Mouse (Mus musculus) intestine, postnatal 0 days (tissue): ENCODE results near the gene Poc1b. TPM values are rescaled to one million over a fixed set of nuclear protein-coding genes. Genes with fewer than 3 reads are reported as not detected.

Experiments used
- ATAC-seq: fragments of 200-750 bp; cut with Nextera tagmentation; 2 replicates; pipeline ENCODE4 v1.8.0; 2017; ENCODE audit warnings: mild to moderate bottlenecking, moderate TSS enrichment, moderate library complexity
- H3K27ac ChIP-seq: fragments of 300-500 bp; sonication (generic); 2 replicates; pipeline ENCODE4 v1.5.1; 2014; ENCODE audit warnings: mild to moderate bottlenecking, low read depth, low read length, moderate library complexity
- H3K27me3 ChIP-seq: fragments of 300-500 bp; sonication (generic); replicated peaks from 2 replicates; pipeline ENCODE4 v1.6.1; 2014; ENCODE audit warnings: low read length, mixed read lengths; ENCODE audit not compliant: control insufficient read depth, insufficient read depth
- H3K36me3 ChIP-seq: fragments of 300-500 bp; sonication (generic); 2 replicates; pipeline ENCODE4 v1.6.1; 2014; ENCODE audit warnings: mild to moderate bottlenecking, moderate library complexity; ENCODE audit not compliant: control insufficient read depth, insufficient read depth
- H3K4me1 ChIP-seq: fragments of 300-500 bp; sonication (generic); replicated peaks from 2 replicates; pipeline ENCODE4 v1.6.1; 2014; ENCODE audit warnings: antibody characterized with exemption, low read length, mixed read lengths; ENCODE audit not compliant: control insufficient read depth, insufficient read depth
- H3K4me2 ChIP-seq: fragments of 300-500 bp; sonication (generic); replicated peaks from 2 replicates; pipeline ENCODE4 v1.6.1; 2014; ENCODE audit warnings: low read depth, mild to moderate bottlenecking, moderate library complexity
- H3K4me3 ChIP-seq: fragments of 300-500 bp; sonication (generic); 2 replicates; pipeline ENCODE4 v1.5.1; 2014; ENCODE audit warnings: low read depth, low read length
- H3K9ac ChIP-seq: fragments of 300-500 bp; sonication (generic); 2 replicates; pipeline ENCODE4 v1.6.1; 2014; ENCODE audit warnings: mild to moderate bottlenecking, low read depth, low read length
- H3K9me3 ChIP-seq: fragments of 300-500 bp; sonication (generic); 2 replicates; pipeline ENCODE4 v1.6.1; 2016; ENCODE audit warnings: mixed run types; ENCODE audit not compliant: control insufficient read depth
- CTCF ChIP-seq: sonication (generic); IDR thresholded peaks from 2 replicates; pipeline ENCODE4 v1.5.1; 2016; ENCODE audit warnings: low read depth, mild to moderate bottlenecking, control low read depth, antibody characterized with exemption, moderate library complexity
- WGBS: fragments of 180-500 bp; shearing (Covaris S2); extraction: QIAGEN DNeasy Blood & Tissue Kit; methylation state at CpG from one replicate; pipeline ENCODE4 v1.1.7; 2014; 5-methylcytosine and 5-hydroxymethylcytosine counted together
- polyA plus RNA-seq: library from polyadenylated mRNA; unstranded; fragments of >200 nt; fragmentation: Nextera tagmentation; extraction: Ambion mirVana; gene quantifications from 2 replicates; pipeline ENCODE4 v1.2.1, GENCODE M21; 2015

Gene Poc1b
- polyA plus RNA-seq, 1 experiment from 2014 or later, result 8.5 TPM

DNA sequence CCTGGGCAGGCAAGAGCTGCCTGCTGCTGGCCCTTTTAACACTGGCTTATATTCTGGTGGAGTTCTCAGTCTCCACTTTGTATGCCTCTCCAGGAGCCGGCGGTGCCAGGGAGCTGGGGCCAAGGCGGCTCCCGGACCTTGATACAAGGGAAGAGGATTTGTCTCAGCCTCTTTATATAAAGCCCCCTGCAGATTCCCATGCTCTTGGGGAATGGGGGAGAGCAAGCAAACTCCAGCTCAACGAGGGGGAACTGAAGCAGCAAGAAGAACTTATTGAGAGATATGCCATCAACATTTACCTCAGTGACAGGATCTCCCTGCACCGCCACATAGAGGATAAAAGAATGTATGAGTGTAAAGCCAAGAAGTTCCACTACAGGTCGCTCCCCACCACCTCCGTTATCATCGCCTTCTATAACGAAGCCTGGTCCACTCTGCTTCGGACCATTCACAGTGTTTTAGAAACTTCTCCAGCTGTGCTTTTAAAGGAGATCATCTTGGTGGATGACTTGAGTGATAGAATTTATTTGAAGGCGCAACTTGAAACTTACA is 1.7 kb downstream of the Poc1b start:
- 30% methylated on average over 12 of the region's 12 CpGs for WGBS
- H3K27ac ChIP-seq, result peak overlapping the region; percentile 91
- ATAC-seq, result no peak
- H3K27me3 ChIP-seq, result no peaks in the 10 kb centered on the region
- H3K9me3 ChIP-seq, result no peaks in the 10 kb centered on the region
- H3K4me1 ChIP-seq, result peaks cover 3% of the 10 kb centered on the region
- TF ChIP-seq CTCF, result peak; percentile 65
- H3K36me3 ChIP-seq, result peaks cover 7% of the 10 kb centered on the region
- peak overlapping the region; percentile 82 for H3K9ac ChIP-seq
- H3K4me3 ChIP-seq, result peak overlapping the region; percentile 99
- H3K4me2 ChIP-seq, result peak overlapping the region; percentile 99

DNA sequence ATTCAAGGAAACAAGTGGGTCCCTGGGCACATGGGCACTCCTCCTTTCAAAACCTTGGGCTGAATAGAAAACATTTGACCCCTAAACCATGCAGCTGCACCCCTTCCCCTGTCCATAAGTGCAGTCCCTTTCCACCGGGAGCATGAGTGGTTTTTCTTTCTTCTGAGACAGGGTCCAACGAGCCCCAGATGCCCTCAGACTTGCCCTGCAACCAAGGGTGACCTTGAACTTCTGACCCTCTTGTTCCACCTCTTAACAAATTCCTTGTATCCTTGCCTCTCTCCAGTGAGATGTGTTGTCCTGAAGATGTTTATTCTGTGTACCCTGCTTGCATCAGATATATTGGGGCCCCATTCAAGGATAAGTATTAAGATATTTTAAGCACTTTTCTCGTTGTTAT is 6.7 kb downstream of the Poc1b start:
- Histone ChIP-seq H3K4me1 (peaks cover 8% of the 10 kb centered on the region), H3K9ac (no peak overlapping the region), H3K27ac (peak overlapping the region; percentile 36), H3K9me3 (no peaks in the 10 kb centered on the region), H3K4me2 (peak overlapping the region; percentile 28), H3K27me3 (no peaks in the 10 kb centered on the region), H3K36me3 (peaks cover 7% of the 10 kb centered on the region), H3K4me3 (no peak overlapping the region)
- ATAC-seq, result no peak
- no peak for TF ChIP-seq CTCF
- 22% methylated on average over 3 of the region's 3 CpGs for WGBS

DNA sequence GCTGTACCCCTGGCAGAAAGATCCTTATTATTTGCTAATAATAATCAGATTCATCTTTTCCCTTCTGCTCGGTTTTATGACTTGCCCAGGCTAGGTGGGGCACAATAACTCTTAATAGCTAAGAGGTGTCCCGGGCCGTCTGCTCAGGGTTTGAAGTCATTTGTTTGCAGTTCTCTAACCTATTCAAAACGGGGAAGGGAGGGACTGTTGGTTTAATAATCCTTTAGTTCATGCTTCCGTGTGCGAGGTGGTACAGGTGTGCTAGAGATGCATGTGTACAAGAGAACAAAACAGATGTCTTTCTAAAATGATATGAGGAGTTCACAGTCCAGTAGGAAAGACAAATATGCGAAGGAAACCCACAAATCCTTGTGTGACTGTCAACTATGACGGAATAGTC is 7.5 kb downstream of the Poc1b start:
- H3K27ac ChIP-seq, result peak overlapping the region; percentile 77
- no peak overlapping the region for H3K9ac ChIP-seq
- no peak overlapping the region for H3K4me3 ChIP-seq
- peak; percentile 57 for ATAC-seq
- peaks cover 6% of the 10 kb centered on the region for H3K36me3 ChIP-seq
- peaks cover 8% of the 10 kb centered on the region for H3K4me1 ChIP-seq
- H3K9me3 ChIP-seq, result no peaks in the 10 kb centered on the region
- WGBS, result 38% methylated on average over 8 of the region's 8 CpGs
- TF ChIP-seq CTCF, result no peak
- H3K27me3 ChIP-seq, result no peaks in the 10 kb centered on the region
- H3K4me2 ChIP-seq, result peak overlapping the region; percentile 28

DNA sequence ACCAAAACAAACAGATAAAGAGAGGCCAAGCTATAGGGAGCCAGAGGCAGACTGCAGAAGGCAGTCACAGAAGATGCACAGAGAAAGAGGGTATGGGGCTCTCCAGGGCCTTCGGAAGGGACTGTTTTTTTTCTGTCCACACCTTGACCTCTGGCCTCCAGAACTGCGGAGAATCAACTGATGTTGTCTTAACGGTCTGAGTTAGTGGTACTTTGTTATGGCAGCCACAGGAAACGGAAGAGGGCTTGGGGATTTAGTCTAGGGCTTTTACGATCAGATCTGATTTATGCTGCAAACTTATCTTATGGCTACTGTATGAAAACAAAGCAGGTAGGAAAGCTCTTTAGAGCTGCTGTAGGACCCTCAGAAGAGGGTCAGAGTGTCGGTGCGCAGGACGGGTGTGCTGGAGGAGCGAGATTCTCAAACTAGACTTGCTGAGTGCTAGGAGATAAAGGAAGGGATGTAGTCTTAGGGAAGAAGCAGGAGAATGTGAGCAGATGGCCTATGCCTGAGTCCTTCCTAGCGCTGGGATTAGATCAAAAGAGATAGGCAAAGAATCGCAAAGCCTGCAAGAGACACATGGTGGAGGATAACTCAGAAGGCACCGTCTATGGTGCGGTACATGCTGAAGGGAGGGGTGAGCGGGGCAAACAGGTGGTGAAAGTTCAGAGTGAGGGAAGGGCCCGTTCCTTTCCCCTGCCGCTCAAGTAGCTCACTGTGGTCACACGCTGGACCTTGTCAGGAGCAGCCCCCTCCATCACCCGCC is 8.8 kb downstream of the Poc1b start:
- Histone ChIP-seq H3K9ac (no peak overlapping the region), H3K4me1 (peaks cover 5% of the 10 kb centered on the region), H3K27me3 (no peaks in the 10 kb centered on the region), H3K27ac (peak overlapping the region; percentile 9; the same call in 1 of the 2 replicates), H3K9me3 (no peaks in the 10 kb centered on the region), H3K36me3 (no peaks in the 10 kb centered on the region), H3K4me2 (peak overlapping the region; percentile 25), H3K4me3 (no peak overlapping the region)
- ATAC-seq, result no peak
- 31% methylated on average over 18 of the region's 18 CpGs for WGBS
- no peak for TF ChIP-seq CTCF

DNA sequence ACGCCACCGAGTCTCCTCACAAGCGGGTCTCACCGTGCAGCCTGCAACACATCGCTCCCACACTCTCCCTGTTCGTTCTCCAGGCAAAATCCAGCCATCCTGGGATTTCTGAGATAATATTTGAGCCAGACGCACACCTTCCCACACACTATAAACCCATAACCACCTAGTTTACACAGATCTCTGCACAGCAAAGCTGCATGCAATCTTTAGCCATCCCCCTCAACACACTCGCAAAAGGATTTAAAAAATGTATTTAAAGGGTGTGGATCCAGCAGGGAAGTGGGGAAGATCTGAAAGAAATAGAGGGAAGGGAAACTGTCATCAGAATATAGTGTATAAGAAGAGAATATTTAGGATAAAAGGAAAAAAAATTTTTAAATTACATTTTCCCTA is 9.4 kb downstream of the Poc1b start:
- no peaks in the 10 kb centered on the region for H3K27me3 ChIP-seq
- H3K36me3 ChIP-seq, result no peaks in the 10 kb centered on the region
- H3K4me2 ChIP-seq, result peak overlapping the region; percentile 25
- 44% methylated on average over 8 of the region's 8 CpGs for WGBS
- H3K9me3 ChIP-seq, result no peaks in the 10 kb centered on the region
- TF ChIP-seq CTCF, result no peak
- H3K4me1 ChIP-seq, result peaks cover 5% of the 10 kb centered on the region
- no peak for ATAC-seq
- peak overlapping the region; percentile 9; the same call in 1 of the 2 replicates for H3K27ac ChIP-seq
- H3K4me3 ChIP-seq, result no peak overlapping the region
- H3K9ac ChIP-seq, result no peak overlapping the region

DNA sequence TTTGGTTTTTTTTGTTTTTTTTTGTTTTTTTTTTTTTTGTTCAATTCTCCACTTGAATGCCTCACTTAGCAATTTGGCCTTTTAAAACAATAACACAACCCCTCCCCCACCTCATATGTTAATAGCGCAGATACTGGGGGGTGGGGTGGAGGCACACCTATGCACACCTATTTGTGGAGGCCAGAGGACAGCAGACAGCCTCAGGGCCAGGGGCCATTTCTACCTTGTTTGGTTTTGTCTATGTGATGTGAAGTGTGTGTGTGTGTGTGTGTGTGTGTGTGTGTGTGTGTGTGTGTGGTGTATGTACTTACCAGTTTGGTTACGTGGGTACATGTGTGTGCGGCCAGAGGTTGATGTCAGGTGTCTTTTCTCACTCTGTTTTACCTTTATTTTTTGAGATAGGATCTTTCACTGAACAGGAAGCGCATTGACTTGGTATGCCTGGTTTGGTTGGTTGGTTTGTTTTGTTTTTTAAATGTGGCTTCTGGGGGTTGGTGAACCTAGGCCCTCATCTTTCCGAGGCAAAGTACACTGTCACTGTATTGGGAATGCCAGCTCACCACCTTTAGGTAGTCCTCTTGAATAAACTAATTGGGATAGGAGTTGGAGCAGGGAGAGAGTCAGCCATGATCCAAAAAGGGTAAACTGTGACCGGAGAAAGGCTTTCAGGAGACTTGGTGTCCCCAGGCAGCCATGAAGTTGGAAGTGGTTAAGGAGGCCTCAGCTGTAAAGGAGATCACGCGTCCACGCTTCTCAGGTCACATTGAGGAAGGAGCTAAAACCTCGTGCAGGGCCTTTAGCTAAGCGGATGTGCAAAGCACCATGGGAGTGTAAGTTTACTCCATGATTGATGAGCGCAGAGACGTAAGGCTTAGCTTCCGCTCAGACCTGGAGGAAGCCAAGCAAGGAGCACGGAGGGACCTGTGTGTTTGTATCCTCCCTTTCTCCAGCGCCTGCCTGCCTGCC is 10.1 kb downstream of the Poc1b start:
- Histone ChIP-seq H3K27me3 (no peaks in the 10 kb centered on the region), H3K9me3 (no peaks in the 10 kb centered on the region), H3K4me2 (0 out of 2 replicates have a peak overlapping the region, but pooled peaks have one; percentile 24), H3K4me1 (peaks cover 5% of the 10 kb centered on the region; the same call in 1 of the 2 replicates), H3K36me3 (no peaks in the 10 kb centered on the region), H3K9ac (no peak overlapping the region), H3K4me3 (no peak overlapping the region), H3K27ac (peak overlapping the region; percentile 50)
- ATAC-seq, result no peak
- TF ChIP-seq CTCF, result no peak
- 62% methylated on average over 16 of the region's 16 CpGs for WGBS
